Mouse (Mus musculus) cortical plate, adult 2 months (tissue): ENCODE measurements at regions not wholly inside any gene's neighbourhood (a gene's known extent, or its start where the extent isn't known, plus 50 kb on each side); places are given as distances from the start of the nearest gene placed in this dataset.

ENCODE experiments used
- CTCF ChIP-seq: fragments of 200-500 bp; IDR thresholded peaks from 2 replicates; pipeline ENCODE4 v1.5.1; 2011; ENCODE audit warnings: mild to moderate bottlenecking, control low read depth, low read length; ENCODE audit not compliant: insufficient read depth; ENCODE audit errors: extremely low read depth
- POLR2A ChIP-seq: fragments of 200-500 bp; IDR thresholded peaks from 2 replicates; pipeline ENCODE4 v1.6.1; 2011; ENCODE audit warnings: mild to moderate bottlenecking, low read length, control low read depth; ENCODE audit not compliant: insufficient read depth; ENCODE audit errors: extremely low read depth

- TF ChIP-seq POLR2A (no peak), CTCF (no peak)
Observed at GRCm38 (mm10) chr12:40966308-40966707, 57.6 kb upstream of the Immp2l start.
